Mouse (Mus musculus) liver, embryonic 14.5 days (tissue): ENCODE results near the gene Elovl2. TPM values are rescaled to one million over a fixed set of nuclear protein-coding genes. Genes with fewer than 3 reads are reported as not detected.
A peak's percentile ranks its signal among the peaks of the same experiment; 100 is the strongest.

Source experiments
- ATAC-seq: fragments of 200-750 bp; cut with Nextera tagmentation; 2 replicates; pipeline ENCODE4 v1.8.0; 2017; ENCODE audit warnings: moderate number of reproducible peaks, mild to moderate bottlenecking, moderate library complexity; ENCODE audit not compliant: insufficient read depth
- DNase-seq, 3 experiments: peaks; one replicate each; pipeline ENCODE4 v3.0.0-alpha.2; 2012 to 2013; ENCODE audit warnings: low read depth in 3 of 3, low spot score in 3 of 3
- H3K27ac ChIP-seq: fragments of 300-500 bp; sonication (generic); 2 replicates; pipeline ENCODE4 v1.5.1; 2014; ENCODE audit warnings: moderate library complexity, mild to moderate bottlenecking, control low read depth, inconsistent platforms
- H3K27me3 ChIP-seq: fragments of 300-500 bp; sonication (generic); 2 replicates; pipeline ENCODE4 v1.6.1; 2014; ENCODE audit warnings: mild to moderate bottlenecking, low read length, moderate library complexity; ENCODE audit not compliant: control insufficient read depth, insufficient read depth
- H3K36me3 ChIP-seq: fragments of 300-500 bp; sonication (generic); replicated peaks from 2 replicates; pipeline ENCODE4 v1.6.1; 2014; ENCODE audit warnings: low read depth; ENCODE audit not compliant: control insufficient read depth, insufficient read depth
- H3K4me1 ChIP-seq, 2 experiments: fragments of 200-500 bp in 1 of 2; fragments of 300-500 bp in 1 of 2; sonication (generic) in 1 of 2; replicated peaks; 2 replicates each; pipeline ENCODE4 v1.6.1; 2012 to 2014; ENCODE audit warnings: antibody characterized with exemption in 1 of 2, inconsistent platforms in 1 of 2, low read length in 1 of 2; ENCODE audit not compliant: control insufficient read depth in 2 of 2, insufficient read depth in 2 of 2
- H3K4me2 ChIP-seq: fragments of 300-500 bp; sonication (generic); 2 replicates; pipeline ENCODE4 v1.6.1; 2014; ENCODE audit warnings: low read depth, mild to moderate bottlenecking, control low read depth, moderate library complexity
- H3K4me3 ChIP-seq, 2 experiments: fragments of 200-500 bp in 1 of 2; fragments of 300-500 bp in 1 of 2; sonication (generic) in 1 of 2; 2 replicates each; pipeline ENCODE4 v1.5.1; 2012 to 2014; ENCODE audit warnings: low read depth in 2 of 2, low read length in 2 of 2, mild to moderate bottlenecking in 2 of 2, control low read depth in 1 of 2, inconsistent platforms in 1 of 2, moderate library complexity in 1 of 2; ENCODE audit not compliant: insufficient read depth in 1 of 2
- H3K9ac ChIP-seq: fragments of 300-500 bp; sonication (generic); replicated peaks from 2 replicates; pipeline ENCODE4 v1.6.1; 2014; ENCODE audit warnings: mild to moderate bottlenecking, control low read depth, moderate library complexity
- H3K9me3 ChIP-seq: fragments of 300-500 bp; sonication (generic); 2 replicates; pipeline ENCODE4 v1.6.1; 2016; ENCODE audit warnings: low read length, mixed read lengths; ENCODE audit not compliant: control insufficient read depth
- CTCF ChIP-seq: IDR thresholded peaks from 2 replicates; pipeline ENCODE4 v1.5.1; 2016; ENCODE audit warnings: antibody characterized with exemption, low read depth, control low read depth
- EP300 ChIP-seq: IDR thresholded peaks from 2 replicates; pipeline ENCODE4 v1.6.1; 2016; ENCODE audit warnings: antibody characterized with exemption, low read depth
- WGBS: fragments of 180-500 bp; shearing (Covaris S2); extraction: QIAGEN DNeasy Blood & Tissue Kit; methylation state at CpG from one replicate; pipeline ENCODE4 v1.1.7; 2014; ENCODE audit not compliant: insufficient replicate concordance; 5-methylcytosine and 5-hydroxymethylcytosine counted together
- polyA plus RNA-seq, 2 experiments: library from polyadenylated mRNA; depleted of rRNA in 1 of 2; stranded (reverse) in 1 of 2; unstranded in 1 of 2; fragments of >200 nt; fragmentation: Nextera tagmentation in 1 of 2; extraction: Ambion mirVana in 1 of 2; gene quantifications; 2 replicates each; pipeline versions ENCODE4 v1.2.1 to v1.2.3; 2012 to 2014

Elovl2 gene
- polyA plus RNA-seq, 2 experiments = 17.4 to 28.1 TPM

DNA sequence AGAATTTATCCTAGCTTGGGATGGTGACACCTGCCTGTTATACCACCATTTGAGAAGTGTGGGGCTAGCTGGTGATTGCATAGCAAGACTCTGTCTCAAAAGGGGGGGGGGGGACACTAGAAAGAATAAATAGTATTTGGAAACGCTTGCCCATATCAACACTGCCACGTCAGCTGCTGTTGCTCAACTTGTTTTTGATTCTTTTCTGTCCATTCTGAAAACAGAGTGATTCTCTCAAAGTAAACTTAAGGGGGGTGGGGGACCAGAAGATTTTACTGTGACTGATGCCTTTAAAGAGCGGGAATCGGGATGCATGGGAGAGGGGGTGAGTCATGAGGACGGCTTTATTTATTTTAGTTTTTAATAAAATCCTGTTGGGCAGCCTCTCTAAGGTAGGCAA, 6.3 kb upstream of the Elovl2 start:
- H3K4me3 ChIP-seq = no peak overlapping the region
- H3K27me3 ChIP-seq = no peaks in the 10 kb centered on the region
- H3K36me3 ChIP-seq = no peaks in the 10 kb centered on the region
- TF ChIP-seq CTCF = no peak
- TF ChIP-seq EP300 = no peak
- no peak for DNase-seq
- no peaks in the 10 kb centered on the region for H3K9me3 ChIP-seq
- H3K27ac ChIP-seq = no peak overlapping the region
- H3K4me2 ChIP-seq = no peak overlapping the region
- WGBS = 59% methylated on average over 5 of the region's 5 CpGs
- H3K4me1 ChIP-seq = no peaks in the 10 kb centered on the region
- ATAC-seq = no peak
- no peak overlapping the region for H3K9ac ChIP-seq

DNA sequence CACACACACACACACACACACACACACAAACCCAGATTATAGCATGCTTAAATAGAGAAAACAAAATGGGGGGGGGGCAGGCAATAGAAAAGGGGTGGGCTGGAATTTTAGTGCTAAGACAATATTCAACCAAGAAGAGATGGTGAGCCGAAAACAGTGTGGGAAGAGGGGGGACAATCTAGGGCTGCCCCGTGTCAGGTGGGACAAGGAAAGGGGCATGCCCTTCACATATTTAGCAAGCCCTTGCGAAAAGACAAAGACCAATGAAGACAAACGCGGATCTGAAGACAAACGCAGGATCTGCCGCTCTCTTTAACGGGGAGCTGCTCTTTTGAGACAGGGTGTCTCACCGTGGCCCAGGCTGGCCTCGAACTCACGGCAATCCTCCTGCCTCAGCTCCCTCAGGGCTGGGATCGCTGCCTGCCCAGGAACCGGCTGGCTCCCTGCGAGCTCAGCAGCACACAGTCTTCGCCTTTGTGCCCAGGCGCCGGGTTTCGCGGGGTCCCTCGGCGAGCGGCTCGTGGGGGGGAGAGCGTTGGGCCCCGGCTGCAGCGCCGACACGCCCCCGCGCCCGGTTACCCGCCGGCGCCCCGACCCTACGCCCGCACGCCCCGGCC, 410 bp downstream of the Elovl2 start:
- no peaks in the 10 kb centered on the region for H3K36me3 ChIP-seq
- H3K27me3 ChIP-seq = peaks cover 6% of the 10 kb centered on the region
- H3K4me2 ChIP-seq = peak overlapping the region; percentile 61
- H3K27ac ChIP-seq = no peak overlapping the region
- TF ChIP-seq CTCF (no peak), EP300 (no peak)
- 3% methylated on average over 37 of the region's 39 CpGs for WGBS
- DNase-seq (no peak), ATAC-seq (no peak)
- H3K4me3 ChIP-seq = peak overlapping the region; percentile 52 to 58
- no peaks in the 10 kb centered on the region; a peak in 1 of 4 replicates for H3K4me1 ChIP-seq
- H3K9me3 ChIP-seq = no peaks in the 10 kb centered on the region
- 0 out of 2 replicates have a peak overlapping the region, but pooled peaks have one; percentile 13 for H3K9ac ChIP-seq

DNA sequence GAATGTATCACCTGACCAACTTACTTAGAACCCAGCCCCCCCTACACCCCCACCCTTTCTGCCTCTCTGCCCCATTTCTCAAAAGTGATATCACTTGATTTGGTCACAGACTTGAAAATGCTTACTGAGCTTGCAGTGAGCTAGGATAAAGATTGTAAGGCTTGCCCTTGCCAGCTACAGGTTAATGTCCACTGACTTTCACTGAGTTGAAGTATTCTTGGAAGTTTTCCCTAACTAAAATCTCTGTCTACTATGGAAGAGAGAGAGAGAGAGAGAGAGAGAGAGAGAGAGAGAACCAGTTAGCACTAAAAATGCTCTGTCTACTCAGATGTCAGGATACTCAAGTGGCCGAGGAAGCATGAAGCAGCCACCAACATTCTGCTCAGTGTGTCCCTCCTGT, 1.1 kb downstream of the Elovl2 start:
- TF ChIP-seq CTCF (no peak), EP300 (no peak)
- H3K9ac ChIP-seq = no peak overlapping the region

GRCm38 (mm10) chr13:41216236-41216635, 4.0 kb downstream of the Elovl2 start:
- Histone ChIP-seq H3K4me1 (peaks cover 0 to 5% of the 10 kb centered on the region in 2 experiments; a peak in 2 of 4 replicates), H3K9me3 (no peaks in the 10 kb centered on the region), H3K4me3 (no peak overlapping the region), H3K9ac (no peak overlapping the region), H3K36me3 (no peaks in the 10 kb centered on the region), H3K4me2 (peak overlapping the region; percentile 20; the same call in 1 of the 2 replicates), H3K27ac (no peak overlapping the region), H3K27me3 (peaks cover 6% of the 10 kb centered on the region)
- TF ChIP-seq EP300 = no peak
- TF ChIP-seq CTCF = no peak
- 47% methylated on average over 3 of the region's 3 CpGs for WGBS
- ATAC-seq (no peak), DNase-seq (no peak)

More for the DNA sequence above, 1.1 kb downstream of the Elovl2 start:
- no peaks in the 10 kb centered on the region for H3K9me3 ChIP-seq
- peak overlapping the region; percentile 61 for H3K4me2 ChIP-seq
- peak overlapping the region in 1 of 2 experiments; percentile 58; a peak in 3 of 4 replicates for H3K4me3 ChIP-seq
- WGBS = 46% methylated on average over 1 of the region's 1 CpGs
- ATAC-seq (no peak), DNase-seq (no peak)
- H3K4me1 ChIP-seq = no peaks in the 10 kb centered on the region; a peak in 1 of 4 replicates
- H3K27ac ChIP-seq = no peak overlapping the region
- H3K27me3 ChIP-seq = peaks cover 6% of the 10 kb centered on the region
- no peaks in the 10 kb centered on the region for H3K36me3 ChIP-seq

DNA sequence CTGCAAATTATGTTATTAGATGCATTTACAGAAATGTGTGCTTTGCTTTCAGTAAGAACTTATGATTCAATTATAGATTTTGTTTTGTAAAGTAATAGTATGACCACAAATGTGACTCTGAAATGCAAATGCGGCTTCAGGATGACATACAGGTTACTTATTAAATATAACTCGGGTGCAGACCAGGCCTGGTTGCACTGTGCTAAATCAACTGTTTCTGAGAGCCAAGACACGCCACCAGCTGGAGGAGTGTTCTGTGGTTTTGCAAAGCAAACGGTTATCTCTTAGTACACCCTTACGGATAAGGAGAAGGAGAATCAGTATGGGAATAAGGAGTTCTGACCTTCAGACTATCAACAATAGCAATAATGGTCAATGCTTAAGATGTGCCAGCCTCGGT, 4.5 kb downstream of the Elovl2 start:
- WGBS = 37% methylated on average over 6 of the region's 6 CpGs
- no peak overlapping the region for H3K9ac ChIP-seq
- ATAC-seq = no peak
- no peak for TF ChIP-seq CTCF
- no peak for TF ChIP-seq EP300
- no peak overlapping the region for H3K27ac ChIP-seq
- no peak overlapping the region for H3K4me2 ChIP-seq
- peaks cover 0 to 5% of the 10 kb centered on the region in 2 experiments; a peak in 2 of 4 replicates for H3K4me1 ChIP-seq
- DNase-seq = no peak
- H3K27me3 ChIP-seq = peaks cover 6% of the 10 kb centered on the region
- H3K4me3 ChIP-seq = no peak overlapping the region
- no peaks in the 10 kb centered on the region for H3K9me3 ChIP-seq
- no peaks in the 10 kb centered on the region for H3K36me3 ChIP-seq
